Mouse (Mus musculus) bone marrow macrophage, adult 2 months (primary cell): ENCODE results near the gene Kdelr1.

Experiments
- CTCF ChIP-seq: IDR thresholded peaks from 2 replicates; pipeline ENCODE4 v1.5.1; 2012; ENCODE audit warnings: low read depth, mild to moderate bottlenecking, low read length, moderate library complexity
- POLR2A ChIP-seq: IDR thresholded peaks from 2 replicates; pipeline ENCODE4 v1.6.1; 2012; ENCODE audit warnings: mild to moderate bottlenecking, low read depth, low read length, borderline replicate concordance

GRCm38 (mm10) chr7:45856950-45857901 lies 15.3 kb upstream of the Kdelr1 start:
- TF ChIP-seq CTCF, result no peak
- TF ChIP-seq POLR2A, result no peak
